Mouse (Mus musculus): ENCODE data around the gene Fhl3.

DNA sequence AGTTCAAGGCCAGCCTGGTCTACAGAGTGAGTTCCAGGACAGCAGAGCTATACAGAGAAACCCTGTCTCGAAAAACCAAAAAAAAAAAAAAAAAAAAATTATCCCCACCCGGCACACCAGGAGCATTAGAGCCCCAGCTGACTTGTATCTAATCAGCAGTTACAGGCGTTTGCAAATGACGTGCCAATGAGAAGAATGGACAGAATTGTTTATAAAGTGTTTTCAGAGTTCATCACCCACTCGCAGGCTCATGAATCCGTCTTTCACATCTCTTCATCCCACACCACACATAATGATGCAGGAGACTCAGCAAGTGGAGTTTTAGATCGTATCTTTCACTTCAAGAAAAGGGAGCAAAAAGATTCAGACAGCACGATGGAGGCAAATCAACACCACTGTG, 15.0 kb upstream of the Fhl3 start:
- no peak for TF ChIP-seq CTCF (IDR thresholded peaks at IDR 0.05; ENCODE audit: low read depth)
- TF ChIP-seq EP300 (IDR thresholded peaks at IDR 0.05; ENCODE audit: low read depth): no peak

Data from heart, postnatal 0 days (tissue).